Mouse (Mus musculus): Measurements from ENCODE around the gene Rab11a. TPM values are rescaled to one million over a fixed set of nuclear protein-coding genes. Genes with fewer than 3 reads are reported as not detected.
"Not testable (repeated sequence)": the region's sequence is repeated elsewhere in the genome, so short reads cannot be mapped to it uniquely, and the experiment has no call there.

The Rab11a gene
- polyA plus RNA-seq, 1 experiment from 2014 or later: 330 TPM

- Histone ChIP-seq H3K27me3 (no peaks in the 10 kb centered on the region), H3K9ac (no peak overlapping the region), H3K36me3 (peaks cover 11% of the 10 kb centered on the region), H3K4me1 (peaks cover 11% of the 10 kb centered on the region; the same call in 1 of the 2 replicates), H3K4me3 (no peak overlapping the region), H3K27ac (no peak overlapping the region), H3K4me2 (no peak overlapping the region), H3K9me3 (no peaks in the 10 kb centered on the region)
- no peak for ATAC-seq (ENCODE audit: insufficient number of reproducible peaks, insufficient read depth, low FRiP score, low TSS enrichment, low read depth)
- WGBS: 85% methylated on average over 2 of the region's 2 CpGs
Observed at GRCm38 (mm10) chr9:64690771-64691170, 46.8 kb downstream of the Rab11a start.

- Histone ChIP-seq H3K4me3 (no peak overlapping the region), H3K4me2 (no peak overlapping the region), H3K27ac (no peak overlapping the region), H3K27me3 (no peaks in the 10 kb centered on the region), H3K4me1 (peaks cover 11% of the 10 kb centered on the region; the same call in 1 of the 2 replicates), H3K36me3 (no peaks in the 10 kb centered on the region), H3K9me3 (no peaks in the 10 kb centered on the region), H3K9ac (no peak overlapping the region)
- ATAC-seq (ENCODE audit: insufficient number of reproducible peaks, insufficient read depth, low FRiP score, low TSS enrichment, low read depth): no peak
- 61% methylated on average over 1 of the region's 1 CpGs for WGBS
Observed at GRCm38 (mm10) chr9:64688015-64688394, 49.6 kb downstream of the Rab11a start.

GRCm38 (mm10) chr9:64687122-64688014, 50.2 kb downstream of the Rab11a start:
- no peak overlapping the region for H3K4me2 ChIP-seq
- H3K4me1 ChIP-seq: peaks cover 11% of the 10 kb centered on the region; the same call in 1 of the 2 replicates
- no peak overlapping the region for H3K9ac ChIP-seq
- H3K9me3 ChIP-seq: no peaks in the 10 kb centered on the region
- no peak for ATAC-seq (ENCODE audit: insufficient number of reproducible peaks, insufficient read depth, low FRiP score, low TSS enrichment, low read depth)
- no peaks in the 10 kb centered on the region for H3K36me3 ChIP-seq
- 66% methylated on average over 13 of the region's 13 CpGs for WGBS
- H3K27me3 ChIP-seq: no peaks in the 10 kb centered on the region
- no peak overlapping the region for H3K27ac ChIP-seq
- no peak overlapping the region for H3K4me3 ChIP-seq

- not testable (repeated sequence) for H3K4me3 ChIP-seq; H3K4me1 ChIP-seq; H3K36me3 ChIP-seq; H3K9me3 ChIP-seq; H3K4me2 ChIP-seq; H3K27me3 ChIP-seq; H3K9ac ChIP-seq; ATAC-seq (ENCODE audit: insufficient number of reproducible peaks, insufficient read depth, low FRiP score, low TSS enrichment, low read depth); H3K27ac ChIP-seq
- WGBS: 31% methylated on average over 8 of the region's 11 CpGs
Observed at GRCm38 (mm10) chr9:64671341-64672319, 65.9 kb downstream of the Rab11a start.

- no peak overlapping the region for H3K4me3 ChIP-seq
- WGBS: 38% methylated on average over 2 of the region's 2 CpGs
- no peak; the same call in 1 of the 2 replicates for ATAC-seq (ENCODE audit: insufficient number of reproducible peaks, insufficient read depth, low FRiP score, low TSS enrichment, low read depth)
- no peak overlapping the region for H3K9ac ChIP-seq
- H3K4me1 ChIP-seq: no peaks in the 10 kb centered on the region
- no peak overlapping the region for H3K27ac ChIP-seq
- no peaks in the 10 kb centered on the region for H3K27me3 ChIP-seq
- no peak overlapping the region for H3K4me2 ChIP-seq
- no peaks in the 10 kb centered on the region for H3K36me3 ChIP-seq
- H3K9me3 ChIP-seq: no peaks in the 10 kb centered on the region
Observed at GRCm38 (mm10) chr9:64668001-64668400, 69.6 kb downstream of the Rab11a start.

- Histone ChIP-seq H3K9ac (no peak overlapping the region), H3K9me3 (no peaks in the 10 kb centered on the region), H3K4me3 (no peak overlapping the region), H3K4me1 (no peaks in the 10 kb centered on the region), H3K36me3 (no peaks in the 10 kb centered on the region), H3K27ac (no peak overlapping the region), H3K4me2 (no peak overlapping the region), H3K27me3 (no peaks in the 10 kb centered on the region)
- 9% methylated on average over 5 of the region's 5 CpGs for WGBS
- no peak for ATAC-seq (ENCODE audit: insufficient number of reproducible peaks, insufficient read depth, low FRiP score, low TSS enrichment, low read depth)
Observed at GRCm38 (mm10) chr9:64667513-64667912, 70.0 kb downstream of the Rab11a start.

- H3K9ac ChIP-seq: no peak overlapping the region
- no peak for ATAC-seq (ENCODE audit: insufficient number of reproducible peaks, insufficient read depth, low FRiP score, low TSS enrichment, low read depth)
- no peaks in the 10 kb centered on the region for H3K4me1 ChIP-seq
- 28% methylated on average over 4 of the region's 4 CpGs for WGBS
- H3K27me3 ChIP-seq: no peaks in the 10 kb centered on the region
- H3K4me2 ChIP-seq: no peak overlapping the region
- H3K36me3 ChIP-seq: no peaks in the 10 kb centered on the region
- H3K4me3 ChIP-seq: no peak overlapping the region
- H3K27ac ChIP-seq: no peak overlapping the region
- no peaks in the 10 kb centered on the region for H3K9me3 ChIP-seq
Observed at GRCm38 (mm10) chr9:64666549-64666948, 71.0 kb downstream of the Rab11a start.

Small RNA genes within 50 kb of the gene (microRNA-seq; reads per million reads assigned to microRNA genes)
- not detected for gene Gm47308

Other genes with a start within 250 kb of the Rab11a start
- gene Dennd4a, start 73.6 kb upstream of the Rab11a start, polyA plus RNA-seq (2015; fragmentation: Nextera tagmentation; extraction: Ambion mirVana): 10.8 and 12.3 TPM in 2 replicates
- not detected in 2 replicates for gene Slc24a1, start 213.8 kb upstream of the Rab11a start, polyA plus RNA-seq (2015; fragmentation: Nextera tagmentation; extraction: Ambion mirVana)
- gene Ints14, start 223.1 kb upstream of the Rab11a start, polyA plus RNA-seq (2015; fragmentation: Nextera tagmentation; extraction: Ambion mirVana): 51.6 and 58.3 TPM in 2 replicates